In genomic region chr4:59330961-59331604, GRCm38 (mm10) we compare ENCODE assay signal across 10 mouse cellular contexts.
DNase-seq lines count a peak whose midpoint lies in the region; ATAC-seq and TF ChIP-seq lines count a peak whose summit lies in the region.
"Had no signal": no experiment of that assay in that cellular context is flagged by ENCODE, and none has a peak within 500 bp of the region (broad histone marks: within the 10 kb centered on the region; RNA-seq: fewer than 3 reads in every experiment).

No protein-coding gene starts in this region.

- 43% methylated on average over 10 of the region's 10 CpGs for WGBS in heart, embryonic 15.5 days
- 15% methylated on average over 10 of the region's 10 CpGs for WGBS in bone marrow, adult 2 months
- WGBS in liver, embryonic 11.5 days: 39% methylated on average over 10 of the region's 10 CpGs
- 52% methylated on average over 10 of the region's 10 CpGs for WGBS in hindbrain, embryonic 13.5 days

- DNase-seq in heart, adult 18-20 months: no peak
- peak; percentile 75 for DNase-seq in 416B (ENCODE audit: low read depth)
- DNase-seq in liver, embryonic 11.5 days (ENCODE audit: low spot score): no peak
- no peak for DNase-seq in natural killer cell, adult 2 months (ENCODE audit: low spot score in 2 of 2)
- DNase-seq in B cell, adult 2 months: no peak

- peaks cover 37% of the 10 kb centered on the region for H3K4me1 ChIP-seq in heart, embryonic 15.5 days (replicated peaks)
- H3K4me1 ChIP-seq in bone marrow, adult 2 months (ENCODE audit: control insufficient read depth, insufficient read depth, low read length): peaks cover 11% of the 10 kb centered on the region
- H3K4me1 ChIP-seq in liver, embryonic 11.5 days (replicated peaks; ENCODE audit: control insufficient read depth, insufficient read depth, low read length): peaks cover 15% of the 10 kb centered on the region
- H3K4me1 ChIP-seq in hindbrain, embryonic 13.5 days (replicated peaks): peaks cover 5% of the 10 kb centered on the region; the same call in 1 of the 2 replicates
- H3K4me1 ChIP-seq: hindbrain, embryonic 15.5 days had no signal

- no peak for TF ChIP-seq POLR2A in bone marrow, adult 2 months (IDR thresholded peaks at IDR 0.05; ENCODE audit: borderline replicate concordance, control insufficient read depth, low read depth, low read length)

- H3K9ac ChIP-seq in heart, embryonic 15.5 days: no peak overlapping the region; the same call in 1 of the 2 replicates
- peak overlapping the region; percentile 15; the same call in 1 of the 2 replicates for H3K9ac ChIP-seq in liver, embryonic 11.5 days (ENCODE audit: low read depth, low read length)
- H3K9ac ChIP-seq in hindbrain, embryonic 13.5 days: no peak overlapping the region
- H3K9ac ChIP-seq: hindbrain, embryonic 15.5 days had no signal

- no peak overlapping the region for H3K4me2 ChIP-seq in heart, embryonic 15.5 days
- no peak overlapping the region; the same call in 1 of the 2 replicates for H3K4me2 ChIP-seq in liver, embryonic 11.5 days
- no peak overlapping the region for H3K4me2 ChIP-seq in hindbrain, embryonic 13.5 days
- H3K4me2 ChIP-seq: hindbrain, embryonic 15.5 days had no signal

- no peaks in the 10 kb centered on the region for H3K9me3 ChIP-seq in heart, embryonic 15.5 days (replicated peaks)
- no peaks in the 10 kb centered on the region for H3K9me3 ChIP-seq in liver, embryonic 11.5 days (ENCODE audit: control insufficient read depth, low read length)
- H3K9me3 ChIP-seq in hindbrain, embryonic 13.5 days: no peaks in the 10 kb centered on the region
- H3K9me3 ChIP-seq: hindbrain, embryonic 15.5 days had no signal

- no peak overlapping the region for H3K4me3 ChIP-seq in heart, embryonic 15.5 days
- H3K4me3 ChIP-seq in bone marrow, adult 2 months (replicated peaks; ENCODE audit: control insufficient read depth, low read depth, low read length): no peak overlapping the region
- H3K4me3 ChIP-seq in liver, embryonic 11.5 days (ENCODE audit: low read depth, low read length): no peak overlapping the region
- no peak overlapping the region for H3K4me3 ChIP-seq in hindbrain, embryonic 13.5 days
- H3K4me3 ChIP-seq: hindbrain, embryonic 15.5 days had no signal

- no peak for ATAC-seq in heart, embryonic 15.5 days (replicated peaks; ENCODE audit: insufficient number of reproducible peaks, insufficient read depth, low FRiP score, low read depth)
- no peak for ATAC-seq in liver, embryonic 11.5 days (replicated peaks; ENCODE audit: low FRiP score)
- no peak for ATAC-seq in hindbrain, embryonic 13.5 days (ENCODE audit: low FRiP score)

- no peak for TF ChIP-seq CTCF in bone marrow, adult 2 months (IDR thresholded peaks at IDR 0.05; ENCODE audit: control insufficient read depth, insufficient read depth, low read length)

- peak overlapping the region; percentile 81 for H3K27ac ChIP-seq in heart, embryonic 15.5 days
- H3K27ac ChIP-seq in bone marrow, adult 2 months (ENCODE audit: control insufficient read depth, insufficient read depth, low read depth, low read length, poor library complexity): peak overlapping the region; percentile 98
- H3K27ac ChIP-seq in liver, embryonic 11.5 days (ENCODE audit: low read depth, low read length): peak overlapping the region; percentile 50; the same call in 1 of the 2 replicates
- no peak overlapping the region for H3K27ac ChIP-seq in hindbrain, embryonic 13.5 days
- H3K27ac ChIP-seq: hindbrain, embryonic 15.5 days had no signal

- H3K27me3 ChIP-seq in heart, embryonic 15.5 days: no peaks in the 10 kb centered on the region
- H3K27me3 ChIP-seq in liver, embryonic 11.5 days (replicated peaks; ENCODE audit: control insufficient read depth, insufficient read depth, low read length): no peaks in the 10 kb centered on the region
- no peaks in the 10 kb centered on the region for H3K27me3 ChIP-seq in hindbrain, embryonic 13.5 days
- H3K27me3 ChIP-seq: hindbrain, embryonic 15.5 days; Patski had no signal

- H3K36me3 ChIP-seq in heart, embryonic 15.5 days: no peaks in the 10 kb centered on the region
- peaks cover 5% of the 10 kb centered on the region; the same call in 1 of the 2 replicates for H3K36me3 ChIP-seq in liver, embryonic 11.5 days (ENCODE audit: control insufficient read depth, insufficient read depth, low read length)
- no peaks in the 10 kb centered on the region for H3K36me3 ChIP-seq in hindbrain, embryonic 13.5 days
- H3K36me3 ChIP-seq: hindbrain, embryonic 15.5 days had no signal
